Mouse (Mus musculus) layer of hippocampus, postnatal 25 days (tissue): ENCODE results near the gene C2cd4d. TPM values are rescaled to one million over a fixed set of nuclear protein-coding genes. Genes with fewer than 3 reads are reported as not detected.
A peak's percentile ranks its signal among the peaks of the same experiment; 100 is the strongest.

ENCODE experiments used
- DNase-seq, 2 experiments: peaks; one replicate each; pipeline ENCODE4 v3.0.0; 2022; ENCODE audit warnings: mixed read lengths in 2 of 2, low spot score in 1 of 2; ENCODE audit errors: extremely low spot score in 1 of 2
- total RNA-seq, 2 experiments: library from RNA; stranded (reverse); gene quantifications; 2 replicates each; pipeline ENCODE4 v1.2.3; 2021

The C2cd4d gene
- under 1 TPM; 0.54 to 0.56 TPM for total RNA-seq

- DNase-seq = no peak
These were observed at the start of gene C2cd4d for GRCm38 (mm10) chr3:94362138-94362537. TSS of gene C2cd4d (plus strand) at chr3:94362438.

- DNase-seq = no peak
These were observed 33.6 kb upstream of the C2cd4d start for GRCm38 (mm10) chr3:94328681-94329080.

- no peak for DNase-seq
These were observed 27.8 kb upstream of the C2cd4d start for GRCm38 (mm10) chr3:94334442-94334841.

- no peak for DNase-seq
These were observed 23.7 kb upstream of the C2cd4d start for GRCm38 (mm10) chr3:94338522-94338921.

- DNase-seq = no peak
These were observed 20.2 kb upstream of the C2cd4d start, which contains the start of gene Them5 for GRCm38 (mm10) chr3:94341959-94342422. TSS of gene Them5 (plus strand) at chr3:94342099.

GRCm38 (mm10) chr3:94342552-94342951, 19.7 kb upstream of the C2cd4d start:
- DNase-seq = no peak

GRCm38 (mm10) chr3:94344182-94344581, 18.1 kb upstream of the C2cd4d start:
- DNase-seq = no peak

GRCm38 (mm10) chr3:94344897-94345296, 17.3 kb upstream of the C2cd4d start:
- no peak for DNase-seq

GRCm38 (mm10) chr3:94348146-94348545, 14.1 kb upstream of the C2cd4d start:
- DNase-seq = no peak

- peak in 1 of 2 experiments; percentile 47 for DNase-seq
These were observed 1.4 kb upstream of the C2cd4d start for GRCm38 (mm10) chr3:94360812-94361211.

- peak; percentile 24 to 42 for DNase-seq
These were observed 1.3 kb downstream of the C2cd4d start for GRCm38 (mm10) chr3:94363291-94364153.

- DNase-seq = no peak
These were observed 1.9 kb downstream of the C2cd4d start for GRCm38 (mm10) chr3:94364154-94364526.

- DNase-seq = peak; percentile 67 to 85
These were observed 4.5 kb downstream of the C2cd4d start for GRCm38 (mm10) chr3:94366761-94367160.

- DNase-seq = no peak
These were observed 5.3 kb downstream of the C2cd4d start for GRCm38 (mm10) chr3:94367511-94367910.

- DNase-seq = no peak
These were observed 6.4 kb downstream of the C2cd4d start for GRCm38 (mm10) chr3:94368631-94369030.

GRCm38 (mm10) chr3:94369709-94370108, 7.5 kb downstream of the C2cd4d start:
- DNase-seq = no peak

- peak in 1 of 2 experiments; percentile 51 for DNase-seq
These were observed 9.4 kb downstream of the C2cd4d start for GRCm38 (mm10) chr3:94371637-94372036.

- DNase-seq = no peak
These were observed 9.8 kb downstream of the C2cd4d start for GRCm38 (mm10) chr3:94372038-94372437.

GRCm38 (mm10) chr3:94372641-94373040, 10.4 kb downstream of the C2cd4d start, which contains the start of gene Rorc:
TSS of gene Rorc (plus strand) at chr3:94372794.
- DNase-seq = no peak

GRCm38 (mm10) chr3:94373090-94373489, 10.9 kb downstream of the C2cd4d start:
- DNase-seq = no peak

- DNase-seq = no peak
These were observed 11.4 kb downstream of the C2cd4d start for GRCm38 (mm10) chr3:94373597-94374011.

GRCm38 (mm10) chr3:94374636-94375035, 12.4 kb downstream of the C2cd4d start:
- DNase-seq = no peak
